Mouse (Mus musculus) E14TG2a.4 (cell line): ENCODE results near the gene Ssc4d.

Experiments used
- H3K27me3 ChIP-seq: 2 replicates; pipeline ENCODE4 v1.6.1; 2014; ENCODE audit warnings: low read length, control low read depth; ENCODE audit not compliant: insufficient read depth
- H3K36me3 ChIP-seq: 2 replicates; pipeline ENCODE4 v1.6.1; 2014; ENCODE audit warnings: low read length, control low read depth; ENCODE audit not compliant: insufficient read depth
- H3K4me1 ChIP-seq: replicated peaks from 2 replicates; pipeline ENCODE4 v1.6.1; 2014; ENCODE audit warnings: low read depth, low read length, control low read depth
- H3K4me3 ChIP-seq: replicated peaks from 2 replicates; pipeline ENCODE4 v1.5.1; 2014; ENCODE audit warnings: mild to moderate bottlenecking, low read length
- H3K9me3 ChIP-seq: 2 replicates; pipeline ENCODE4 v1.6.1; 2014; ENCODE audit warnings: low read length, control low read depth
- CTCF ChIP-seq: conservative IDR thresholded peaks from 2 replicates; pipeline ENCODE4 v1.5.1; 2014; ENCODE audit warnings: low read length
- NANOG ChIP-seq: IDR thresholded peaks from 2 replicates; pipeline ENCODE4 v1.6.1; 2014; ENCODE audit warnings: borderline replicate concordance, low read length, mixed read lengths
- POU5F1 ChIP-seq: IDR thresholded peaks from 2 replicates; pipeline ENCODE4 v1.6.1; 2014; ENCODE audit warnings: low read length, borderline replicate concordance

Ssc4d gene

GRCm38 (mm10) chr5:135984546-135985044 is 10.3 kb upstream of the Ssc4d start:
- no peak for TF ChIP-seq CTCF
- no peak for TF ChIP-seq NANOG
- no peak for TF ChIP-seq POU5F1
- peaks cover 51% of the 10 kb centered on the region for H3K4me1 ChIP-seq
- H3K27me3 ChIP-seq: peaks cover 12% of the 10 kb centered on the region; the same call in 1 of the 2 replicates
- H3K4me3 ChIP-seq: no peak overlapping the region
- H3K9me3 ChIP-seq: no peaks in the 10 kb centered on the region
- no peaks in the 10 kb centered on the region for H3K36me3 ChIP-seq

DNA sequence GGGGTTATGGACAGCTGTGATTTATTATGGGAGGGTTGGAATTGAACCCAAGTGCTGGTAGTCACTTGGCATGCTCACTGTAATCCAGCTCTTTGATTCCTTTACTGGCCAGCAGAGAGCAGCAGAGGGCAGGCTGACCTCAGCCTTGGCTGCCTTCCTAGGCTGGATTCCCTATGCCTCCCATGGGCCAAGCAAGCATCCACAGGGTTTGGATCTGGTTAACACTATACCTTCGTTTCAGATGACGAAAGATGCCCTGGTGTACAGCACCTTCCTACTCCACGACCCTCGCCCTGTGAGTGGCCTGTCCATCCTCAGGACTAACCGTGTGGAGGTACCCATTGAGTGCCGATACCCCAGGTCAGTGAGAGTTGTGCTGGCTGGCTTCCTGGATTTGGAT is 8.1 kb upstream of the Ssc4d start:
- peaks cover 58% of the 10 kb centered on the region for H3K4me1 ChIP-seq
- peaks cover 12% of the 10 kb centered on the region; the same call in 1 of the 2 replicates for H3K27me3 ChIP-seq
- TF ChIP-seq CTCF (peak; percentile 78), NANOG (no peak)

DNA sequence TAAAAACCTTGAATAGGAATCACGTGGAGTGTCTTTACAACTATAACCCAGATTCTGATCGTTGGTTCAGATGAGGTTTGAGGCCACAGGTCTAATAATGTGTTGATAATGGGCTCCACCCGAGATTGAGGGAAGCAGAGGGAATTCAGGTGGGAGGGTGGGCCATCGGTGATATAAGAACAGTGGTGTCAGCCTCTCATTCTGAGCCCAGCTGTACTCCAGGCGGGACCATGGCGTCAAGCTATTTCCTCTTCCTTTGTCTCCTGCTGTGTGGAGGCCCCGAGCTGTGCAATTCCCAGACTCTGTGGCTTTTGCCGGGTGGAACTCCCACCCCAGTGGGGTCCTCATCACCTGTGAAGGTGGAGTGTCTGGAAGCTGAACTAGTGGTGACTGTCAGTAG is 5.6 kb upstream of the Ssc4d start, which contains the start of gene Zp3:
Zp3 (plus strand) TSS at position 196 of the 400 bp plus-strand sequence.
- H3K4me1 ChIP-seq: peaks cover 66% of the 10 kb centered on the region
- peaks cover 12% of the 10 kb centered on the region; the same call in 1 of the 2 replicates for H3K27me3 ChIP-seq
- H3K36me3 ChIP-seq: no peaks in the 10 kb centered on the region
- peak within 1 kb of the TSS; percentile 62 for H3K4me3 ChIP-seq
- peaks cover 6% of the 10 kb centered on the region for H3K9me3 ChIP-seq
- TF ChIP-seq CTCF: no peak
- no peak for TF ChIP-seq POU5F1
- no peak for TF ChIP-seq NANOG

More for the DNA sequence above, 8.1 kb upstream of the Ssc4d start:
- H3K9me3 ChIP-seq: peaks cover 6% of the 10 kb centered on the region
- no peak overlapping the region for H3K4me3 ChIP-seq
- H3K36me3 ChIP-seq: no peaks in the 10 kb centered on the region

GRCm38 (mm10) chr5:135979381-135979780 is 5.0 kb upstream of the Ssc4d start:
- H3K9me3 ChIP-seq: peaks cover 10% of the 10 kb centered on the region
- TF ChIP-seq POU5F1: no peak
- TF ChIP-seq NANOG: peak; percentile 41; the same call in 1 of the 2 replicates
- TF ChIP-seq CTCF: no peak
- peaks cover 12% of the 10 kb centered on the region; the same call in 1 of the 2 replicates for H3K27me3 ChIP-seq
- H3K4me1 ChIP-seq: peaks cover 64% of the 10 kb centered on the region
- no peaks in the 10 kb centered on the region for H3K36me3 ChIP-seq
- no peak overlapping the region for H3K4me3 ChIP-seq

DNA sequence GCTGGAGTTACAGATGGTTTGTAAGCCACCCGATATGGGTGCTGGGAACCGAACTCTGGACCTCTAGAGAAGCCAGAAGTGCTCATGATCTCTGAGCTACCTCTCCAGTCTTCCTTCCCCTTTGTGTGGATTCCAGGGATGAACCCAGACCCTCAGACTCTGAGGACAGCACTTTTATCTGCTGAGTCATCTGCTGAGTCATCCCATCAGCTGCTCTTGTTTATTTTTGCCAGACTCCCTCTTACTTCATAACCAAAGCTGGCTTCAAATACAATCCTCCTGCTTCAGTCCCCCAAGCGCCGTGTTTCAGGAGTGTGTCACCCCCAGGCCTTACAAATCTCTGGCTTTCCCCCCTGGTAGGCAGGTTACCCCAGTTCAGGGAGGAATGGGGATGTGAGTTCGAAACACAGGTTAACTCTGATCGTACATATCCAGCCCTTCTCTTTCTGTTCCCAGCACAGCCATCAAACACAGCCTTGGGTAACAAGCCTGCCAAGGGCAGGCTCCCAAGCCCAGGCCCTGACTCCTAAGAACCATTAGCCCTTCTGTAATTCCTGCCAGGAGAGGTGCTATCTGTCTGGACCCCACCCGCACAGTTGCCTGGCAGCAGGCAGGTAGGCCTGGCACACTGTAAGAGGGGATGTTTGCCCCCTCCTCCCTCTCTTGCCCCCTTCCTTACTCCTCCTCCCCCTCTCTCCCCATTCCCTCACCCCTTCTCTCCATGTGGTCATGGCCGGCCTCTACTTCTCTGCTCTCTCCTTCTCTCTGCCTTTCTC is 1.8 kb upstream of the Ssc4d start:
- H3K4me3 ChIP-seq: no peak overlapping the region
- TF ChIP-seq NANOG (no peak), CTCF (no peak), POU5F1 (no peak)
- peaks cover 12% of the 10 kb centered on the region for H3K9me3 ChIP-seq
- 0 out of 2 replicates have a peak, but pooled peaks cover 4% of the 10 kb centered on the region for H3K27me3 ChIP-seq
- H3K4me1 ChIP-seq: peaks cover 71% of the 10 kb centered on the region
- H3K36me3 ChIP-seq: no peaks in the 10 kb centered on the region

DNA sequence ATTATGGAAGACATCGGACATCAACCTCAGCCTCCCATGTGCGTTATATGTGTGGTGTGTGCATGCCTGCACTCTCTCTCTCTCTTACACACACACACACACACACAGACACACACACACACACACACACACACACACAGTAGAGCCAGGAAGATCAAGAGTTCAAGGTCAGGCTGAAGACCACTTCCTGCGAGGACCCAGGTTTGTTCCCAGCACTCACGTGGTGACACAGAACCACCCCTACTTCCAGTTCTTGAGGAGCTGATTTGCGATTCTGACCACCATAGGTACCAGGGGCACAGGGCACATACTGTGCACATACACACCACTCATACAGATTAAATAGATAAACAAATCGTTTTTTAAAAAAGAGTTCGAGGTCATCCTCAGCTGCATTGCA is 2.5 kb downstream of the Ssc4d start:
- Histone ChIP-seq H3K4me3 (peak overlapping the region; percentile 61; the same call in 1 of the 2 replicates), H3K4me1 (peaks cover 70% of the 10 kb centered on the region), H3K27me3 (no peaks in the 10 kb centered on the region), H3K9me3 (0 out of 2 replicates have a peak, but pooled peaks cover 5% of the 10 kb centered on the region), H3K36me3 (no peaks in the 10 kb centered on the region)
- no peak for TF ChIP-seq NANOG
- no peak for TF ChIP-seq POU5F1
- TF ChIP-seq CTCF: no peak

GRCm38 (mm10) chr5:135970247-135970646 is 4.1 kb downstream of the Ssc4d start:
- H3K9me3 ChIP-seq: 0 out of 2 replicates have a peak, but pooled peaks cover 5% of the 10 kb centered on the region
- H3K4me1 ChIP-seq: peaks cover 65% of the 10 kb centered on the region
- TF ChIP-seq CTCF: no peak
- TF ChIP-seq POU5F1: no peak
- no peak for TF ChIP-seq NANOG
- H3K27me3 ChIP-seq: no peaks in the 10 kb centered on the region
- H3K36me3 ChIP-seq: no peaks in the 10 kb centered on the region
- no peak overlapping the region for H3K4me3 ChIP-seq

GRCm38 (mm10) chr5:135968781-135969180 is 5.5 kb downstream of the Ssc4d start:
- H3K9me3 ChIP-seq: no peaks in the 10 kb centered on the region
- peak; percentile 100 for TF ChIP-seq CTCF
- no peak for TF ChIP-seq POU5F1
- TF ChIP-seq NANOG: no peak
- no peak overlapping the region for H3K4me3 ChIP-seq
- H3K4me1 ChIP-seq: peaks cover 72% of the 10 kb centered on the region
- no peaks in the 10 kb centered on the region for H3K36me3 ChIP-seq
- H3K27me3 ChIP-seq: no peaks in the 10 kb centered on the region
